Mouse (Mus musculus): Measurements from ENCODE around the gene Brix1.

- TF ChIP-seq POLR2A (IDR thresholded peaks at IDR 0.05; ENCODE audit: low read depth, low read length): no peak
- TF ChIP-seq CTCF (conservative IDR thresholded peaks at IDR 0.05; ENCODE audit: insufficient read depth, insufficient read length, low read depth, low read length): no peak
Observed at GRCm38 (mm10) chr15:10525896-10526295, 40.1 kb upstream of the Brix1 start.
